Mouse (Mus musculus): ENCODE results near the gene Wfdc11. TPM values are rescaled to one million over a fixed set of nuclear protein-coding genes. Genes with fewer than 3 reads are reported as not detected.
"Not testable (repeated sequence)": the region's sequence is repeated elsewhere in the genome, so short reads cannot be mapped to it uniquely, and the experiment has no call there.

The Wfdc11 gene
- not detected in 2 replicates for polyA plus RNA-seq (2016; fragmentation: Nextera tagmentation; extraction: Ambion mirVana)

GRCm38 (mm10) chr2:164673987-164674386 is at the start of gene Wfdc11:
Wfdc11 (minus strand) TSS chr2:164674087.
- 83% methylated on average over 7 of the region's 7 CpGs for WGBS
- Histone ChIP-seq H3K36me3 (no peaks in the 10 kb centered on the region), H3K4me1 (peaks cover 4% of the 10 kb centered on the region), H3K27ac (replicated peaks) (no peak within 1 kb of the TSS), H3K27me3 (ENCODE audit: low read depth, poor library complexity, severe bottlenecking) (no peaks in the 10 kb centered on the region), H3K4me3 (no peak within 1 kb of the TSS), H3K9me3 (replicated peaks) (no peaks in the 10 kb centered on the region)
- no peak for DNase-seq (ENCODE audit: low spot score)

- no peak overlapping the region for H3K4me3 ChIP-seq
- H3K36me3 ChIP-seq, result no peaks in the 10 kb centered on the region
- 68% methylated on average over 4 of the region's 4 CpGs for WGBS
- H3K27me3 ChIP-seq (ENCODE audit: low read depth, poor library complexity, severe bottlenecking), result no peaks in the 10 kb centered on the region
- H3K4me1 ChIP-seq, result no peaks in the 10 kb centered on the region
- no peak for DNase-seq (ENCODE audit: low spot score)
- no peaks in the 10 kb centered on the region for H3K9me3 ChIP-seq (replicated peaks)
- no peak overlapping the region for H3K27ac ChIP-seq (replicated peaks)
Observed at GRCm38 (mm10) chr2:164723276-164723675, 49.4 kb upstream of the Wfdc11 start.

GRCm38 (mm10) chr2:164716194-164716786 is 42.4 kb upstream of the Wfdc11 start:
- not testable (repeated sequence) for H3K4me3 ChIP-seq; DNase-seq (ENCODE audit: low spot score); H3K4me1 ChIP-seq; H3K27me3 ChIP-seq (ENCODE audit: low read depth, poor library complexity, severe bottlenecking); H3K9me3 ChIP-seq (replicated peaks); H3K27ac ChIP-seq (replicated peaks); H3K36me3 ChIP-seq
- 91% methylated on average over 23 of the region's 23 CpGs for WGBS

GRCm38 (mm10) chr2:164715005-164715404 is 41.1 kb upstream of the Wfdc11 start, which contains the start of gene Spint5:
Spint5 (plus strand) TSS chr2:164715305.
- Histone ChIP-seq H3K9me3 (replicated peaks) (no peaks in the 10 kb centered on the region), H3K4me3 (no peak within 1 kb of the TSS)
- 84% methylated on average over 6 of the region's 6 CpGs for WGBS

GRCm38 (mm10) chr2:164705991-164706390 is 32.1 kb upstream of the Wfdc11 start:
- DNase-seq (ENCODE audit: low spot score), result no peak
- no peaks in the 10 kb centered on the region for H3K4me1 ChIP-seq
- H3K27me3 ChIP-seq (ENCODE audit: low read depth, poor library complexity, severe bottlenecking), result no peaks in the 10 kb centered on the region
- no peak overlapping the region for H3K27ac ChIP-seq (replicated peaks)
- H3K4me3 ChIP-seq, result no peak overlapping the region
- no peaks in the 10 kb centered on the region for H3K36me3 ChIP-seq
- WGBS, result 90% methylated on average over 14 of the region's 14 CpGs
- H3K9me3 ChIP-seq (replicated peaks), result no peaks in the 10 kb centered on the region

More at GRCm38 (mm10) chr2:164715005-164715404, 41.1 kb upstream of the Wfdc11 start, which contains the start of gene Spint5:
- DNase-seq (ENCODE audit: low spot score), result no peak
- H3K36me3 ChIP-seq, result no peaks in the 10 kb centered on the region
- H3K27ac ChIP-seq (replicated peaks), result no peak within 1 kb of the TSS
- no peaks in the 10 kb centered on the region for H3K27me3 ChIP-seq (ENCODE audit: low read depth, poor library complexity, severe bottlenecking)
- no peaks in the 10 kb centered on the region for H3K4me1 ChIP-seq

GRCm38 (mm10) chr2:164705328-164705727 is 31.4 kb upstream of the Wfdc11 start:
- DNase-seq (ENCODE audit: low spot score), result no peak
- H3K9me3 ChIP-seq (replicated peaks), result no peaks in the 10 kb centered on the region
- 88% methylated on average over 6 of the region's 6 CpGs for WGBS
- H3K4me3 ChIP-seq, result no peak overlapping the region
- no peaks in the 10 kb centered on the region for H3K4me1 ChIP-seq
- H3K27ac ChIP-seq (replicated peaks), result no peak overlapping the region
- H3K36me3 ChIP-seq, result no peaks in the 10 kb centered on the region
- H3K27me3 ChIP-seq (ENCODE audit: low read depth, poor library complexity, severe bottlenecking), result no peaks in the 10 kb centered on the region

GRCm38 (mm10) chr2:164704235-164704634 is 30.3 kb upstream of the Wfdc11 start:
- Histone ChIP-seq H3K4me1 (no peaks in the 10 kb centered on the region), H3K27ac (replicated peaks) (no peak overlapping the region), H3K9me3 (replicated peaks) (no peaks in the 10 kb centered on the region), H3K27me3 (ENCODE audit: low read depth, poor library complexity, severe bottlenecking) (no peaks in the 10 kb centered on the region), H3K4me3 (no peak overlapping the region), H3K36me3 (no peaks in the 10 kb centered on the region)
- WGBS, result 85% methylated on average over 5 of the region's 5 CpGs
- no peak for DNase-seq (ENCODE audit: low spot score)

GRCm38 (mm10) chr2:164701761-164702160 is 27.9 kb upstream of the Wfdc11 start:
- WGBS, result 91% methylated on average over 5 of the region's 5 CpGs

GRCm38 (mm10) chr2:164700959-164701358 is 27.1 kb upstream of the Wfdc11 start:
- Histone ChIP-seq H3K27ac (replicated peaks) (no peak overlapping the region), H3K4me3 (no peak overlapping the region), H3K9me3 (replicated peaks) (no peaks in the 10 kb centered on the region), H3K4me1 (no peaks in the 10 kb centered on the region), H3K36me3 (no peaks in the 10 kb centered on the region), H3K27me3 (ENCODE audit: low read depth, poor library complexity, severe bottlenecking) (no peaks in the 10 kb centered on the region)
- no peak for DNase-seq (ENCODE audit: low spot score)
- WGBS, result 83% methylated on average over 5 of the region's 5 CpGs

More at GRCm38 (mm10) chr2:164701761-164702160, 27.9 kb upstream of the Wfdc11 start:
- H3K4me1 ChIP-seq, result no peaks in the 10 kb centered on the region
- H3K9me3 ChIP-seq (replicated peaks), result no peaks in the 10 kb centered on the region
- H3K27me3 ChIP-seq (ENCODE audit: low read depth, poor library complexity, severe bottlenecking), result no peaks in the 10 kb centered on the region
- no peaks in the 10 kb centered on the region for H3K36me3 ChIP-seq
- H3K27ac ChIP-seq (replicated peaks), result no peak overlapping the region
- no peak overlapping the region for H3K4me3 ChIP-seq
- no peak for DNase-seq (ENCODE audit: low spot score)

- no peaks in the 10 kb centered on the region for H3K36me3 ChIP-seq
- no peaks in the 10 kb centered on the region for H3K27me3 ChIP-seq (ENCODE audit: low read depth, poor library complexity, severe bottlenecking)
- no peaks in the 10 kb centered on the region for H3K9me3 ChIP-seq (replicated peaks)
- no peak within 1 kb of the TSS for H3K27ac ChIP-seq (replicated peaks)
- 86% methylated on average over 4 of the region's 4 CpGs for WGBS
- no peak for DNase-seq (ENCODE audit: low spot score)
- no peak within 1 kb of the TSS for H3K4me3 ChIP-seq
- H3K4me1 ChIP-seq, result no peaks in the 10 kb centered on the region
Observed at GRCm38 (mm10) chr2:164698201-164698600, 24.3 kb upstream of the Wfdc11 start, which contains the start of gene Spint4. Spint4 (plus strand) TSS chr2:164698501.

GRCm38 (mm10) chr2:164684807-164685206 is 10.9 kb upstream of the Wfdc11 start, which contains the start of gene Wfdc13:
Wfdc13 (plus strand) TSS chr2:164685107.
- Histone ChIP-seq H3K27me3 (ENCODE audit: low read depth, poor library complexity, severe bottlenecking) (no peaks in the 10 kb centered on the region), H3K4me3 (no peak within 1 kb of the TSS), H3K27ac (replicated peaks) (no peak within 1 kb of the TSS), H3K9me3 (replicated peaks) (no peaks in the 10 kb centered on the region), H3K4me1 (no peaks in the 10 kb centered on the region), H3K36me3 (no peaks in the 10 kb centered on the region)
- 65% methylated on average over 3 of the region's 3 CpGs for WGBS
- DNase-seq (ENCODE audit: low spot score), result no peak

- no peak overlapping the region for H3K27ac ChIP-seq (replicated peaks)
- WGBS, result 60% methylated on average over 3 of the region's 3 CpGs
- H3K36me3 ChIP-seq, result no peaks in the 10 kb centered on the region
- H3K4me1 ChIP-seq, result peaks cover 11% of the 10 kb centered on the region
- H3K27me3 ChIP-seq (ENCODE audit: low read depth, poor library complexity, severe bottlenecking), result no peaks in the 10 kb centered on the region
- H3K4me3 ChIP-seq, result no peak overlapping the region
- no peak for DNase-seq (ENCODE audit: low spot score)
- H3K9me3 ChIP-seq (replicated peaks), result no peaks in the 10 kb centered on the region
Observed at GRCm38 (mm10) chr2:164679906-164680305, 6.0 kb upstream of the Wfdc11 start.

GRCm38 (mm10) chr2:164678848-164679625 is 5.2 kb upstream of the Wfdc11 start:
- no peaks in the 10 kb centered on the region for H3K36me3 ChIP-seq
- H3K4me3 ChIP-seq, result peak overlapping the region; percentile 43
- peaks cover 11% of the 10 kb centered on the region for H3K4me1 ChIP-seq
- peak overlapping the region; percentile 59; the same call in 1 of the 2 replicates for H3K27ac ChIP-seq (replicated peaks)
- DNase-seq (ENCODE audit: low spot score), result peak; percentile 82
- H3K9me3 ChIP-seq (replicated peaks), result no peaks in the 10 kb centered on the region
- WGBS, result 24% methylated on average over 19 of the region's 19 CpGs
- no peaks in the 10 kb centered on the region for H3K27me3 ChIP-seq (ENCODE audit: low read depth, poor library complexity, severe bottlenecking)
